Mouse (Mus musculus): ENCODE data around the gene Spef1.
A peak's percentile ranks its signal among the peaks of the same experiment; 100 is the strongest.
"Not testable (repeated sequence)": the region's sequence is repeated elsewhere in the genome, so short reads cannot be mapped to it uniquely, and the experiment has no call there.

Spef1 gene

DNA sequence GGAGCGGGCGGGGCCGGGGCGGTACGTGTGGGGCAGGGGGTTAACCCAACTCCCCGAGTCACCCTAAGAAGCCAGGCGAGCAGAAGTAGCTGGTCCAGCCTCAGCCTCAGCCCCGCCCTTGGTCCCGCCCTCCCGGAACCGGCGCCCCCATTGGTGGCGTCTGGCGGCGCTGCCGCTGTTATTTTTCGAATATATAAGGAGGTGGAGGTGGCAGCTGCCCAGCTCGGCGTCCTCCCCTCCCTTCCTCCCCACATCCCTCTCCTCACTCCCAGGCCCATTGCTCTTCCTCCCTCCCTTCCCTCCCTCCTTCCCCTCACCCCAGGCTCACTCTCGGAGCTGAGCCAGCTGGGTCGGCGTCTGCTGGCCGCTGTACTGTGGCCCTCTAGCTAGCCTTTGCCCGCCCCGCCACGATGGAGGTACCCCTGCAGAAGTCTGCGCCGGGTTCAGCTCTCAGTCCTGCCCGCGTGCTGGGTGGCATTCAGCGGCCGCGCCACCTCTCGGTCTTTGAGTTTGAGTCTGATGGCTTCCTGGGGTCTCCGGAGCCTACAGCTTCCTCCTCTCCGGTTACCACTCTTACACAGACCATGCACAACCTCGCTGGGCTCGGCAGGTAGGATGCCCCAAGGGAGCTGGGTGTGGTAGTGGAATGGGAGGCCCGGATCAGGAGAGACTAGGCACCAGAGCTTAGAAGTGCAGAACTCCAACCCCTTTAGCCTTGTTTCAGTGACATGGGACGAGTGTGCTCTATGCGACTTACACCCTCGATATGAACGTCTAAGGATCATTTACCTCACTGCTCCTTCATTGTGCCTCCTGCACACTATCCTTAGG lies at the start of gene Spef1, which contains the start of gene Cdc25b:
TSS of gene Spef1 (minus strand) at position 512 of the 831 bp plus-strand sequence.
TSS of gene Cdc25b (plus strand) at position 179 of the 831 bp plus-strand sequence.
- peak; percentile 91 for DNase-seq (ENCODE audit: low spot score)

- no peak for DNase-seq (ENCODE audit: low spot score)
Observed at GRCm38 (mm10) chr2:131234970-131235635, 48.0 kb upstream of the Spef1 start.

- no peak for DNase-seq (ENCODE audit: low spot score)
Observed at GRCm38 (mm10) chr2:131234127-131234650, 47.1 kb upstream of the Spef1 start.

- peak; percentile 97 for DNase-seq (ENCODE audit: low spot score)
Observed at GRCm38 (mm10) chr2:131233307-131234126, 46.4 kb upstream of the Spef1 start, which contains the start of gene Mavs. TSS of gene Mavs (plus strand) at chr2:131234063.

- DNase-seq (ENCODE audit: low spot score) = no peak
Observed at GRCm38 (mm10) chr2:131232558-131232957, 45.5 kb upstream of the Spef1 start.

DNA sequence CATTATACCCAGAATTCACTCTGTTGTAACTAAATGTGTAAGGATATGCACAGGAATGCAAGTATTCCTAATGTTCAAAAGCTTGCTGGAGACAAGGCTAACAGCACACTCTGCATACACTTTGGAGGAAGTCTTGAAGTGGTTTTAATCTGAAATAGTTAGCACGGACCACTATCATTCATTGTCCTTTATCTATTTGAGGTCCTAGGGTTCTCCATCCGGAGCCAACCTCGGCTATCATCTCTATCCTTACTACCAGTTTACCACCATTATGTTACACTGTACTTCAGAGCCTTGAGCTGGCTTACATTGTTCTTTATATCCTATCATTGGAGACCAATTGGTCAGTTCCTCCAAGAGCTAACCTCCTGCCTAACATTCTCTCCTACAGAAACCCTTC lies 40.2 kb upstream of the Spef1 start:
- DNase-seq (ENCODE audit: low spot score) = no peak

DNA sequence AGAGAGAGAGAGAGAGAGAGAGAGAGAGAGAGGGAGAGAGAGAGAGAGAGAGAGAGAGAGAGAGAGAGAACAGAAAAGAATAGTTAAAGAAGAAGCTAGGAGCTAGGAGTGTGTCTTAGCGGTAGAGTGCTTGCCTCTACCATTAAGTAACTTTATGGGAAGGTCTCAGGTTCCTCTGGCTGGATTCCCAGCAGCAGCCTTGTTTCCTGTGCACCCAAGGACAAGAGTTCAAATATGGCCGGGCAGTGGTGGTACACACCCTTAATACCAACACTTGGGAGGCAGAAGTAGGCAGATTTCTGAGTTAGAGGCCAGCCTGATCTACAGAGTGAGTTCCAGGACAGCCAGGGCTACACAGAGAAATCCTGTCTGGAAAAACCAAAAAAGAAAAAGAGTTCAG lies 39.6 kb upstream of the Spef1 start:
- not testable (repeated sequence) for DNase-seq (ENCODE audit: low spot score)

- DNase-seq (ENCODE audit: low spot score) = no peak
Observed at GRCm38 (mm10) chr2:131225178-131225577, 38.1 kb upstream of the Spef1 start.

DNA sequence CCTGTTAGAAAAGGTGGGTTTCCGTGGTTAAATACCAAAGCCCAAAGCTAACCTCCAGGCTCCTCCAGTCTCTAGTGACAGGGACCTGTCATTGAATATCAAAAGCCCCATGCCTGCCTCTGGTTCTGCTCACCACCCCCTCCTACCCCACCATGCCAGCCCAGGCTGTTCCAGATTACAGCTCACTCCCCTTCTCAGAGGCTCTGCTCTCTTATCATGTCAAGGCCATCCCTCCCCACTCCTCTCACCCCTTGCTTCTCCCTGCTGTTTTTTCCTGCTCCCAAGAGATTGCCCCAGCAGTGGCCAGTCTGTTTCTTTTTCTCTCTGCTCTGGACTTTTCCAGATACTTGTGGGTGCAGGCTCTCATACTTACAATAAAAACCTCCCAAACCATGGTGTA lies 36.5 kb upstream of the Spef1 start:
- no peak for DNase-seq (ENCODE audit: low spot score)

- DNase-seq (ENCODE audit: low spot score) = no peak
Observed at GRCm38 (mm10) chr2:131222562-131222961, 35.5 kb upstream of the Spef1 start.

DNA sequence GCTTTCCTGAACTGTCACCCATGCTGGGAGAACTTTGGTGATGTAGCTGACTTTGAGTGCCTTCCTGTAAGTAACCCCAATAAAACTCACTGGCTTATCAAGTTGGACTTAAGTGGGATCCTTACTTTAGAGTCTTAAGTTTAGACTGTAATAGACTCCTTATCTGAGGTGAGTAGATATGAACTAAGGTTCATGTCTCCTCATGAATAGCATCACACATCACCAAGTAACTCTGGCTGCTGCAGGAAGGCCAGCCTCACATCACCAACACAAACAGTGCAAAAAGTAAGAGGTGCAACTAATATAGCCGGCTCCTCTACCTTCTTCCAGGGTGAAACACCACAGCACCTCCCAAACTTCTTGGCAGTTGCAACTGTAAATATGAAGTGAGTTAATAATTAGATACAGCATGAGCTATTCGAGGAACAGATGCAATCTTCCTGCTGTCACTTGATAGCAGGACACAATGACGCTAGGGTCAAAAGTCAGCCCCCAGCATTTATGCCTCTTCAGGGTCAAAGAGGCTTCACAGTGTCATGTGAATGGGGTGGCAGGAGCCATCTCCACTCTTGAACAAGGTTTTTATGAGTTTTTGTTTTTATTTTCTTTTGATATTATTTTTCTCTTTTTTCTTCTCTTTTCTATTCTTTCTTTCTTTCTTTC lies 34.9 kb upstream of the Spef1 start:
- no peak for DNase-seq (ENCODE audit: low spot score)

GRCm38 (mm10) chr2:131220030-131220429 lies 32.9 kb upstream of the Spef1 start:
- no peak for DNase-seq (ENCODE audit: low spot score)

- no peak for DNase-seq (ENCODE audit: low spot score)
Observed at GRCm38 (mm10) chr2:131215941-131216858, 29.1 kb upstream of the Spef1 start.

DNA sequence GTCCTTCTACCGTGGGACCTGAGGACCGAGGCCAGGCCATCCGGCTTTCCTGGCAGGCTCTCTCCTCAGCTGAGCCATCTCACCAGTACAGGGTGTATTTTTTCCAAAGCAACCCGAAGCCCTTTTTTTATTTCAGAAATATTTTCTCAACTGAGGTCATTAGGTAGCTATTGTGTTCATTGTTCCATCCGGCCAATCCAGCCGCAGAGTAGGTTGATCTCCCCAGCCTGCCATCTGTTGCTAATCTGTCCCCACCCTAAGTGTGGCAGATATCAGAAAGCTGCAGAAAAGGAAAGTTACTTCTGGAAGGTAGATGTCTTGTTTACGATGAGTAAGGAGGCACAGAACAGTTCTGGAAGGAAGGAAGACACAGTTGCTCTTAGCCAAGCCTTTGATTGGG lies 26.7 kb upstream of the Spef1 start:
- DNase-seq (ENCODE audit: low spot score) = no peak

DNA sequence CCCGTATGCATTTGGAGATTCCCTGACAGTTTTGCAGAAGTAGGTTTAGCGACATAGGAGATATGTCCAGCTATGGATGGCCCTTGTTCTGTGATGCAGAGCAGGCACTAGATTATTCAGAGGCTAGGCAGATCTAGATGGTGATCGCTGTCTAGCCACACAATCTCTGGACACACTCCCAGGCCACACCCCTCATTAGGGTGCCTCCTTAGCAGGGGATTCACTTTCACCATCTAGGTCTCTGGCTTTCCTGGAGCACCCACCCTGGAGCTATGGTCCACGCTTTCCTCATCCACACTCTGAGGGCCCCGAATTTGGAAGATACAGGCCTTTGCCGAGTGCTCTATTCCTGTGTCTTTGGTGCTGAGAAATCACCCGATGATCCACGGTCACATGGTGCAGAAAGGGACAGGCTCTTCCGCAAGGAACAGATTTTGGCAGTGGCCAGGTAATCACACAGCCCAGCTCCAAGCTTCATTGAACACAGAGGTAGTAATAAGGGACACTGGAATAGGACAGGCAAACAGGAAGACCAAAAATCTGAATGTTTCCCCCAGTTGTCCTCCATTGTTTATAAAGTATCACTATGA lies 24.0 kb upstream of the Spef1 start:
- DNase-seq (ENCODE audit: low spot score) = peak; percentile 35

- peak; percentile 97 for DNase-seq (ENCODE audit: low spot score)
Observed at GRCm38 (mm10) chr2:131209969-131210792, 23.1 kb upstream of the Spef1 start.

GRCm38 (mm10) chr2:131209125-131209795 lies 22.2 kb upstream of the Spef1 start:
- no peak for DNase-seq (ENCODE audit: low spot score)

DNA sequence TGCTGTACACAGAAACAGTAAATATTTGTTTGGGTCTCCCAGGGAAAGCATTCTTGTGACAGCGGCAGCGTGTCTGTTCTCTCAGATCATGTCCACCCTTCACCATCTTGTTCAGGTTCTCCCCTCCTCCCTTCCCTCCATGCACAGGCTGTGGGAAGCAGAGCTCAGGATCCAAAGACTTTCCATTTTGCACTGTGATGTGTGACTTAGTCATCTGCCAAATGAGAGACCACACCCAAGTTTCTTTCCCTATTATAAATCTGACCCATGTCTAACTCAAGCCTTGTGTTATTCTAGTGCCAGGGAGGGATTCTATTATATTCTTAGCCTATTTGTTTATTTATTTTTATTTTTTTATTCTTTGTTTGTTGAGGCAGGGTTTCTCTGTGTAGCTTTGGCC lies 21.3 kb upstream of the Spef1 start:
- no peak for DNase-seq (ENCODE audit: low spot score)

DNA sequence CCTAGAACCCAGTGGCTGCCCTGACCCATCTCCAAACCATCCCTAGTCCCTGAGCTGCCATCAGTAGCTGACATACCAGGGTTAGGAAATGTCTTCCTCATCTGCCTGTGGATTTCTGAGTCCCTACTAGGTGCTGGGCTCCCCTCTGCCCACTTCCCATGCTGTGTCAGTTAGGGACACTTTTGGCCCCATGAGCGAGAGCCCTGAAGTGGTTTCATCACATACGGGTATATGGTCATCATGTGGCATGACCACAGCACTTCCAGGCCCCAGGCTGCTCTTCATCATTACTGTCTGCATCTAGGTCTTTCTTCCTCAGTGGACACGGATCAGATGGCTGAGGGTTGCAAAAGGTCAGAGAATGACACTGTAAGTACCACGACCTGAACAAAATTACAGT lies 19.7 kb upstream of the Spef1 start, which contains the start of gene Ap5s1:
TSS of gene Ap5s1 (plus strand) at position 301 of the 400 bp plus-strand sequence.
- DNase-seq (ENCODE audit: low spot score) = no peak

Measured in urinary bladder, postnatal 14 days (tissue).